Mouse (Mus musculus): ENCODE measurements around the gene Crip3.

DNA sequence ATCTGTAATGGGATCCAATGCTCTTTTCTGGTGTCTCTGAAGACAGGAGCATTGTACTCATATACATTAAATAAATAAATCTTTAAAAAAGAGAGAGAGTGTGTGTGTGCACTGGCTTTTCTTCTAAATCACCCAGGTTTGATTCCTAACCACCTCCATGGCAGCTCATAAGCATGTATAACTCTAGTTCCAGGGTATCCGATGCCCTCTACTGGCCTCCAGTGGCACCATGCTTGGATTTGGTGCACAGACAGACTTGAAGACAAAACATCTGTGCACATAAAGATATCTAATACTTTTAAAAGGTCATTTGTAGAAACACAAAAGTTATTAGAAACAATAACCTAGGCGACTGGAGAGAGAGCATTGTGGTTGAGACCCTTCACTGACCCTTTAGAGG is 35.7 kb upstream of the Crip3 start:
- no peak for TF ChIP-seq POLR2A (IDR thresholded peaks at IDR 0.05; ENCODE audit: insufficient read length, low read depth)
- TF ChIP-seq MYOG (IDR thresholded peaks at IDR 0.05; ENCODE audit: control insufficient read depth in 1 of 3, insufficient read depth in 1 of 3, insufficient read length in 2 of 3, low read depth in 2 of 3) = no peak
- no peak for TF ChIP-seq TCF12 (IDR thresholded peaks at IDR 0.05; ENCODE audit: insufficient read depth, poor library complexity, severe bottlenecking)
- TF ChIP-seq MAX (IDR thresholded peaks at IDR 0.05; ENCODE audit: low read depth) = no peak
- no peak for TF ChIP-seq USF1 (IDR thresholded peaks at IDR 0.05; ENCODE audit: low read depth)
- TF ChIP-seq CEBPB (IDR thresholded peaks at IDR 0.05; ENCODE audit: insufficient read depth, poor library complexity, severe bottlenecking) = no peak
- TF ChIP-seq E2F4 (IDR thresholded peaks at IDR 0.05; ENCODE audit: insufficient read depth) = no peak
- no peak for TF ChIP-seq SRF (IDR thresholded peaks at IDR 0.05; ENCODE audit: control insufficient read depth, insufficient read length, low read depth)
- no peak for TF ChIP-seq MYOD1 (IDR thresholded peaks at IDR 0.05; ENCODE audit: control insufficient read depth in 1 of 3, insufficient read length in 2 of 3, low read depth in 2 of 3)
- TF ChIP-seq POLR2AphosphoS2 (IDR thresholded peaks at IDR 0.05; ENCODE audit: insufficient read length, low read depth) = no peak
- no peak for TF ChIP-seq REST (IDR thresholded peaks at IDR 0.05; ENCODE audit: insufficient read depth, insufficient read length)
